Mouse (Mus musculus): Measurements from ENCODE around the gene Hand2.

GRCm38 (mm10) chr8:57356529-57357325 is 35.9 kb downstream of the Hand2 start:
- TF ChIP-seq CTCF (conservative IDR thresholded peaks at IDR 0.05; ENCODE audit: low read length) (no peak), NANOG (IDR thresholded peaks at IDR 0.05; ENCODE audit: borderline replicate concordance, low read length) (no peak)

Data from E14TG2a.4 (cell line).